ENCODE assay signal across 8 mouse cellular contexts in genomic region chr11:61619356-61619755, GRCm38 (mm10). TPM values are rescaled to one million over a fixed set of nuclear protein-coding genes. Genes with fewer than 3 reads are reported as not detected.
A peak's percentile ranks its signal among the peaks of the same experiment; 100 is the strongest.
DNase-seq lines count a peak whose midpoint lies in the region; ATAC-seq and TF ChIP-seq lines count a peak whose summit lies in the region.

No protein-coding gene starts in this region.

- H3K4me2 ChIP-seq in embryonic facial prominence, embryonic 15.5 days (replicated peaks): peak overlapping the region; percentile 75
- H3K4me2 ChIP-seq in intestine, embryonic 14.5 days (ENCODE audit: low read length): peak overlapping the region; percentile 62
- peak overlapping the region; percentile 76 for H3K4me2 ChIP-seq in midbrain, postnatal 0 days (ENCODE audit: low read depth, low read length, poor library complexity, severe bottlenecking)

- no peaks in the 10 kb centered on the region for H3K36me3 ChIP-seq in embryonic facial prominence, embryonic 15.5 days
- no peaks in the 10 kb centered on the region for H3K36me3 ChIP-seq in intestine, embryonic 14.5 days (ENCODE audit: control insufficient read depth, insufficient read depth, low read length)
- H3K36me3 ChIP-seq in midbrain, postnatal 0 days (ENCODE audit: insufficient read depth, low read length): no peaks in the 10 kb centered on the region
- no peaks in the 10 kb centered on the region for H3K36me3 ChIP-seq in thymus, adult 2 months (ENCODE audit: control insufficient read depth, insufficient read depth, low read length)

- H3K9me3 ChIP-seq in embryonic facial prominence, embryonic 15.5 days (replicated peaks): no peaks in the 10 kb centered on the region
- no peaks in the 10 kb centered on the region for H3K9me3 ChIP-seq in intestine, embryonic 14.5 days (ENCODE audit: control insufficient read depth, low read length)
- H3K9me3 ChIP-seq in midbrain, postnatal 0 days (ENCODE audit: low read length): no peaks in the 10 kb centered on the region

- no peak overlapping the region for H3K9ac ChIP-seq in embryonic facial prominence, embryonic 15.5 days
- H3K9ac ChIP-seq in intestine, embryonic 14.5 days (ENCODE audit: low read length): 0 out of 2 replicates have a peak overlapping the region, but pooled peaks have one; percentile 27
- peak overlapping the region; percentile 59 for H3K9ac ChIP-seq in midbrain, postnatal 0 days (replicated peaks; ENCODE audit: low read length, poor library complexity, severe bottlenecking)

- no peak for ATAC-seq in embryonic facial prominence, embryonic 15.5 days (ENCODE audit: insufficient number of reproducible peaks, low FRiP score, low TSS enrichment, low read depth)
- ATAC-seq in intestine, embryonic 14.5 days (replicated peaks; ENCODE audit: low FRiP score, low TSS enrichment, low read depth): no peak
- no peak for ATAC-seq in midbrain, postnatal 0 days (ENCODE audit: low FRiP score)

- DNase-seq in layer of hippocampus, adult 2 months (ENCODE audit: low spot score in 2 of 2): no peak
- no peak for DNase-seq in layer of hippocampus, postnatal 14 days (ENCODE audit: low spot score in 2 of 2)
- DNase-seq in intestine, embryonic 14.5 days (ENCODE audit: low spot score): no peak
- no peak for DNase-seq in midbrain, postnatal 0 days (ENCODE audit: low spot score)
- DNase-seq in embryo, embryonic 9.5 days (ENCODE audit: extremely low spot score): no peak
- DNase-seq in thymus, adult 2 months: no peak
- DNase-seq in right cerebral cortex, adult 2 months (ENCODE audit: low spot score in 2 of 2): no peak

- no peak for TF ChIP-seq POLR2A in thymus, adult 2 months (IDR thresholded peaks at IDR 0.05; ENCODE audit: control insufficient read depth, extremely low read depth, insufficient read depth, low read length, poor library complexity)

- H3K27me3 ChIP-seq in embryonic facial prominence, embryonic 15.5 days: no peaks in the 10 kb centered on the region
- H3K27me3 ChIP-seq in intestine, embryonic 14.5 days (replicated peaks; ENCODE audit: control insufficient read depth, insufficient read depth, low read length): no peaks in the 10 kb centered on the region
- no peaks in the 10 kb centered on the region for H3K27me3 ChIP-seq in midbrain, postnatal 0 days (ENCODE audit: insufficient read depth, low read length)
- H3K27me3 ChIP-seq in thymus, adult 2 months (ENCODE audit: control insufficient read depth, insufficient read depth, low read length): peaks cover 2% of the 10 kb centered on the region; the same call in 1 of the 2 replicates

- 11% methylated on average over 6 of the region's 6 CpGs for WGBS in embryonic facial prominence, embryonic 15.5 days
- WGBS in intestine, embryonic 14.5 days: 10% methylated on average over 6 of the region's 6 CpGs
- 11% methylated on average over 6 of the region's 6 CpGs for WGBS in midbrain, postnatal 0 days
- 20% methylated on average over 6 of the region's 6 CpGs for WGBS in thymus, adult 2 months

- H3K27ac ChIP-seq in layer of hippocampus, adult 2 months: peak overlapping the region; percentile 94
- peak overlapping the region; percentile 72 for H3K27ac ChIP-seq in embryonic facial prominence, embryonic 15.5 days (replicated peaks)
- H3K27ac ChIP-seq in intestine, embryonic 14.5 days (ENCODE audit: low read depth): no peak overlapping the region
- no peak overlapping the region for H3K27ac ChIP-seq in midbrain, postnatal 0 days (ENCODE audit: low read depth, low read length)
- no peak overlapping the region for H3K27ac ChIP-seq in thymus, adult 2 months (ENCODE audit: control insufficient read depth, insufficient read depth, low read length)

- peaks cover 40% of the 10 kb centered on the region for H3K4me1 ChIP-seq in embryonic facial prominence, embryonic 15.5 days
- H3K4me1 ChIP-seq in intestine, embryonic 14.5 days (replicated peaks; ENCODE audit: control insufficient read depth, insufficient read depth, low read length): peaks cover 11% of the 10 kb centered on the region
- peaks cover 4% of the 10 kb centered on the region; the same call in 1 of the 2 replicates for H3K4me1 ChIP-seq in midbrain, postnatal 0 days (ENCODE audit: insufficient read depth, low read length)
- no peaks in the 10 kb centered on the region for H3K4me1 ChIP-seq in thymus, adult 2 months (replicated peaks; ENCODE audit: control insufficient read depth, insufficient read depth, low read length)

- no peak for TF ChIP-seq CTCF in layer of hippocampus, adult 2 months (conservative IDR thresholded peaks at IDR 0.05)
- TF ChIP-seq CTCF in midbrain, postnatal 0 days (IDR thresholded peaks at IDR 0.05): no peak
- no peak for TF ChIP-seq CTCF in thymus, adult 2 months (IDR thresholded peaks at IDR 0.05; ENCODE audit: borderline replicate concordance, control insufficient read depth, extremely low read depth, insufficient read depth, low read length, poor library complexity)

- H3K4me3 ChIP-seq in layer of hippocampus, adult 2 months: peak overlapping the region; percentile 56
- H3K4me3 ChIP-seq in embryonic facial prominence, embryonic 15.5 days (replicated peaks): peak overlapping the region; percentile 43
- H3K4me3 ChIP-seq in intestine, embryonic 14.5 days (ENCODE audit: low read depth, low read length): peak overlapping the region; percentile 34; the same call in 1 of the 2 replicates
- H3K4me3 ChIP-seq in midbrain, postnatal 0 days (ENCODE audit: low read depth, low read length): peak overlapping the region; percentile 33
- H3K4me3 ChIP-seq in thymus, adult 2 months (ENCODE audit: control insufficient read depth, insufficient read depth, low read length): no peak overlapping the region

RNA-seq across cellular contexts. Expression of gene Grap, which starts 33.7 kb away (rescaled TPM):
- 1 to 10 TPM; 4.1 to 4.4 TPM for total RNA-seq in layer of hippocampus, adult 2 months (2021)
- total RNA-seq in layer of hippocampus, postnatal 14 days (2021): 1 to 10 TPM; 7.0 to 9.0 TPM
- 13.0 and 16.2 TPM in 2 replicates for polyA plus RNA-seq in embryonic facial prominence, embryonic 15.5 days (2015; fragmentation: Nextera tagmentation; extraction: Ambion mirVana)
- 6.5 and 6.6 TPM in 2 replicates for polyA plus RNA-seq in intestine, embryonic 14.5 days (2014; fragmentation: Nextera tagmentation; extraction: Ambion mirVana)
- total RNA-seq in midbrain, postnatal 0 days (2014; rRNA removed): 5.1 and 6.6 TPM in 2 replicates
- 5.8 and 5.9 TPM in 2 replicates for polyA plus RNA-seq in midbrain, postnatal 0 days (2015; fragmentation: Nextera tagmentation; extraction: Ambion mirVana)
- 119 and 124 TPM in 2 replicates for polyA plus RNA-seq in thymus, adult 2 months (2012; rRNA removed)

RNA-seq across cellular contexts. Expression of gene Epn2, which starts 39.9 kb away (rescaled TPM):
- 100 to 1,000 TPM; 162 to 170 TPM for total RNA-seq in layer of hippocampus, adult 2 months (2021)
- total RNA-seq in layer of hippocampus, postnatal 14 days (2021): 100 to 1,000 TPM; 147 to 158 TPM
- 28.6 and 31.0 TPM in 2 replicates for polyA plus RNA-seq in embryonic facial prominence, embryonic 15.5 days (2015; fragmentation: Nextera tagmentation; extraction: Ambion mirVana)
- 23.5 and 26.5 TPM in 2 replicates for polyA plus RNA-seq in intestine, embryonic 14.5 days (2014; fragmentation: Nextera tagmentation; extraction: Ambion mirVana)
- 74.3 and 86.4 TPM in 2 replicates for total RNA-seq in midbrain, postnatal 0 days (2014; rRNA removed)
- polyA plus RNA-seq in midbrain, postnatal 0 days (2015; fragmentation: Nextera tagmentation; extraction: Ambion mirVana): 67.9 and 74.9 TPM in 2 replicates
- 5.7 and 7.3 TPM in 2 replicates for polyA plus RNA-seq in thymus, adult 2 months (2012; rRNA removed)

Comparison
In these comparisons a context has a peak if more than half of its experiments do, and no peak if none do; other contexts are left out.
1. H3K27ac ChIP-seq: peak in layer of hippocampus, adult 2 months (single experiment) and embryonic facial prominence, embryonic 15.5 days (single experiment); none in intestine, embryonic 14.5 days (single experiment), midbrain, postnatal 0 days (single experiment) and thymus, adult 2 months (single experiment).
2. Peak in every context shown above with its lines, with median percentiles within 50 percentile points of each other: H3K4me2 ChIP-seq.